11 mouse cellular contexts compared by ENCODE assay signal in genomic region chr11:20262628-20263380, GRCm38 (mm10). TPM values are rescaled to one million over a fixed set of nuclear protein-coding genes. Genes with fewer than 3 reads are reported as not detected.
DNase-seq lines count a peak whose midpoint lies in the region; ATAC-seq and TF ChIP-seq lines count a peak whose summit lies in the region.
"Had no signal": no experiment of that assay in that cellular context is flagged by ENCODE, and none has a peak within 500 bp of the region (broad histone marks: within the 10 kb centered on the region; RNA-seq: fewer than 3 reads in every experiment).

No protein-coding gene starts in this region.

- no peak for ATAC-seq in heart, embryonic 12.5 days (ENCODE audit: insufficient number of reproducible peaks, low FRiP score)
- peak; percentile 51; the same call in 1 of the 2 replicates for ATAC-seq in hindbrain, embryonic 14.5 days (ENCODE audit: low FRiP score)

- H3K4me2 ChIP-seq in heart, embryonic 12.5 days, result no peak overlapping the region
- no peak overlapping the region for H3K4me2 ChIP-seq in hindbrain, embryonic 14.5 days (replicated peaks)
- H3K4me2 ChIP-seq: limb, embryonic 15.5 days had no signal

- no peaks in the 10 kb centered on the region for H3K36me3 ChIP-seq in heart, embryonic 10.5 days
- no peaks in the 10 kb centered on the region for H3K36me3 ChIP-seq in heart, embryonic 12.5 days
- no peaks in the 10 kb centered on the region for H3K36me3 ChIP-seq in thymus, adult 2 months (ENCODE audit: control insufficient read depth, insufficient read depth, low read length)
- no peaks in the 10 kb centered on the region for H3K36me3 ChIP-seq in hindbrain, embryonic 14.5 days (replicated peaks; ENCODE audit: control insufficient read depth, insufficient read depth)
- H3K36me3 ChIP-seq: limb, embryonic 15.5 days had no signal

- WGBS in heart, embryonic 10.5 days, result 51% methylated on average over 8 of the region's 8 CpGs
- WGBS in heart, embryonic 12.5 days, result 52% methylated on average over 8 of the region's 8 CpGs
- WGBS in thymus, adult 2 months, result 67% methylated on average over 8 of the region's 8 CpGs
- 63% methylated on average over 8 of the region's 8 CpGs for WGBS in hindbrain, embryonic 14.5 days

- intact Hi-C loops in left cerebral cortex, postnatal 36 days (cut with DNase I), result loop anchor here (1.0 to 2.0 kb wide), 2 partner anchors 70 to 138 kb away; partner anchors contain the start of gene Slc1a4

- no peak for TF ChIP-seq POLR2A in thymus, adult 2 months (IDR thresholded peaks at IDR 0.05; ENCODE audit: control insufficient read depth, extremely low read depth, insufficient read depth, low read length, poor library complexity)

- no peaks in the 10 kb centered on the region for H3K9me3 ChIP-seq in heart, embryonic 10.5 days
- H3K9me3 ChIP-seq in heart, embryonic 12.5 days (replicated peaks), result no peaks in the 10 kb centered on the region
- no peaks in the 10 kb centered on the region for H3K9me3 ChIP-seq in hindbrain, embryonic 14.5 days (ENCODE audit: control insufficient read depth, low read length)
- H3K9me3 ChIP-seq: limb, embryonic 15.5 days had no signal

- no peak overlapping the region for H3K9ac ChIP-seq in heart, embryonic 12.5 days
- no peak overlapping the region for H3K9ac ChIP-seq in hindbrain, embryonic 14.5 days
- H3K9ac ChIP-seq: limb, embryonic 15.5 days had no signal

- no peaks in the 10 kb centered on the region for H3K27me3 ChIP-seq in heart, embryonic 10.5 days (ENCODE audit: insufficient read depth, poor library complexity, severe bottlenecking)
- no peaks in the 10 kb centered on the region for H3K27me3 ChIP-seq in heart, embryonic 12.5 days (replicated peaks)
- no peaks in the 10 kb centered on the region for H3K27me3 ChIP-seq in thymus, adult 2 months (ENCODE audit: control insufficient read depth, insufficient read depth, low read length)
- no peaks in the 10 kb centered on the region for H3K27me3 ChIP-seq in hindbrain, embryonic 14.5 days (ENCODE audit: control insufficient read depth, insufficient read depth, low read length)
- H3K27me3 ChIP-seq: limb, embryonic 15.5 days had no signal

- H3K27ac ChIP-seq in heart, embryonic 10.5 days, result no peak overlapping the region
- no peak overlapping the region for H3K27ac ChIP-seq in heart, embryonic 12.5 days (ENCODE audit: poor library complexity, severe bottlenecking)
- no peak overlapping the region for H3K27ac ChIP-seq in thymus, adult 2 months (ENCODE audit: control insufficient read depth, insufficient read depth, low read length)
- no peak overlapping the region for H3K27ac ChIP-seq in hindbrain, embryonic 14.5 days
- H3K27ac ChIP-seq: limb, embryonic 15.5 days had no signal

- DNase-seq in heart, embryonic 10.5 days (ENCODE audit: low spot score), result peak; percentile 31
- peak; percentile 11 for DNase-seq in thymus, postnatal 14 days
- no peak for DNase-seq in thymus, adult 2 months
- peak; percentile 77 for DNase-seq in hindbrain, embryonic 14.5 days (ENCODE audit: low spot score)
- no peak for DNase-seq in adrenal gland, postnatal 25 days
- DNase-seq in left cerebral cortex, postnatal 36 days (ENCODE audit: low spot score in 2 of 2), result no peak
- no peak for DNase-seq in layer of hippocampus, adult 8-10 months (ENCODE audit: low spot score in 2 of 2)
- DNase-seq: adrenal gland, postnatal 10 days; spleen, adult 18-20 months had no signal

- no peak for TF ChIP-seq CTCF in thymus, adult 2 months (IDR thresholded peaks at IDR 0.05; ENCODE audit: borderline replicate concordance, control insufficient read depth, extremely low read depth, insufficient read depth, low read length, poor library complexity)

- no peaks in the 10 kb centered on the region for H3K4me1 ChIP-seq in heart, embryonic 10.5 days
- H3K4me1 ChIP-seq in heart, embryonic 12.5 days (replicated peaks), result no peaks in the 10 kb centered on the region
- no peaks in the 10 kb centered on the region for H3K4me1 ChIP-seq in thymus, adult 2 months (replicated peaks; ENCODE audit: control insufficient read depth, insufficient read depth, low read length)
- no peaks in the 10 kb centered on the region for H3K4me1 ChIP-seq in hindbrain, embryonic 14.5 days (replicated peaks; ENCODE audit: control insufficient read depth, insufficient read depth, low read length)
- H3K4me1 ChIP-seq: limb, embryonic 15.5 days had no signal

- H3K4me3 ChIP-seq in heart, embryonic 10.5 days, result no peak overlapping the region
- H3K4me3 ChIP-seq in heart, embryonic 12.5 days, result no peak overlapping the region
- H3K4me3 ChIP-seq in thymus, adult 2 months (ENCODE audit: control insufficient read depth, insufficient read depth, low read length), result no peak overlapping the region
- no peak overlapping the region for H3K4me3 ChIP-seq in hindbrain, embryonic 14.5 days (replicated peaks; ENCODE audit: low read length)
- H3K4me3 ChIP-seq: limb, embryonic 15.5 days had no signal

RNA-seq across cellular contexts. Expression of gene Cep68, which starts 13.6 kb away (rescaled TPM):
- polyA plus RNA-seq in heart, embryonic 10.5 days (2016; fragmentation: Nextera tagmentation; extraction: Ambion mirVana), result 39.0 and 40.8 TPM in 2 replicates
- 36.1 and 39.5 TPM in 2 replicates for polyA plus RNA-seq in heart, embryonic 12.5 days (2016; fragmentation: Nextera tagmentation; extraction: Ambion mirVana)
- 31.6 and 33.6 TPM in 2 replicates for polyA plus RNA-seq in thymus, adult 2 months (2012; rRNA removed)
- 28.7 and 29.6 TPM in 2 replicates for polyA plus RNA-seq in hindbrain, embryonic 14.5 days (2014; fragmentation: Nextera tagmentation; extraction: Ambion mirVana)
- total RNA-seq in adrenal gland, postnatal 25 days (2021), result 27.8 and 33.2 TPM in 2 replicates
- total RNA-seq in left cerebral cortex, postnatal 36 days (2021), result 10 to 100 TPM; 27.4 to 29.1 TPM
- 10 to 100 TPM; 33.4 to 37.1 (median 34.7) TPM for total RNA-seq in layer of hippocampus, adult 8-10 months (2022)

Comparison
In these comparisons a context has a peak if more than half of its experiments do, and no peak if none do; other contexts are left out.
1. DNase-seq: peak in heart, embryonic 10.5 days (single experiment), thymus, postnatal 14 days (single experiment) and hindbrain, embryonic 14.5 days (single experiment); none in thymus, adult 2 months (single experiment), adrenal gland, postnatal 25 days (single experiment), left cerebral cortex, postnatal 36 days (0 of 2) and layer of hippocampus, adult 8-10 months (0 of 2).